Mouse (Mus musculus) brain, embryonic 14.5 days (tissue): ENCODE data around the gene Shroom3.

ENCODE experiments used
- CTCF ChIP-seq: fragments of 200-500 bp; IDR thresholded peaks from 2 replicates; pipeline ENCODE4 v1.5.1; 2012; ENCODE audit warnings: inconsistent platforms, mild to moderate bottlenecking, moderate library complexity, borderline replicate concordance; ENCODE audit not compliant: insufficient read depth, insufficient read length; ENCODE audit errors: extremely low read depth
- POLR2A ChIP-seq: fragments of 200-500 bp; IDR thresholded peaks from 2 replicates; pipeline ENCODE4 v1.6.1; 2012; ENCODE audit warnings: mild to moderate bottlenecking, inconsistent platforms, borderline replicate concordance; ENCODE audit not compliant: poor library complexity, insufficient read depth, insufficient read length, severe bottlenecking; ENCODE audit errors: extremely low read depth

DNA sequence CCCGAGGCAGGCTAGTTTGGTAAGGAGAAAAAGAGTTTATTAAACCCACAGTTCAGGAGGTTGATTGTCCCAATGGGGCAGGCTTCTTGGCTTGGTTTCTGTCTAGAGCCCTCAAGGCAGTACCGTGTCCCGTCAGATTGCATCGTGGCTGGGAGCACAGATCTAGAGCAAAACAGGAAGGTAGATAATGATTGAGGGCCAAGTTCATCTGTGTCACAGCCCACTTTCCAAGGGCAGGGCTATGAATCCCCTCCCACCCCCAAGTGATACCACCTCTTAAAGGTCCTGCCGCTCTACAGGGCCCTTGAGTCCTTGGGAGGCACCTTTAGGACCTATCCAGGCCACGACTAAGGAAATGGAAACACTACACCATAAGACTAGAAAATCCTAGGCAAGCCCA is 234.5 kb downstream of the Shroom3 start:
- TF ChIP-seq POLR2A (no peak), CTCF (no peak)
